Mouse (Mus musculus) right cerebral cortex, postnatal 14 days (tissue): ENCODE results near the gene Cd37.

ENCODE experiments used
- DNase-seq: peaks from one replicate; pipeline ENCODE4 v3.0.0; 2022

Gene Cd37

DNA sequence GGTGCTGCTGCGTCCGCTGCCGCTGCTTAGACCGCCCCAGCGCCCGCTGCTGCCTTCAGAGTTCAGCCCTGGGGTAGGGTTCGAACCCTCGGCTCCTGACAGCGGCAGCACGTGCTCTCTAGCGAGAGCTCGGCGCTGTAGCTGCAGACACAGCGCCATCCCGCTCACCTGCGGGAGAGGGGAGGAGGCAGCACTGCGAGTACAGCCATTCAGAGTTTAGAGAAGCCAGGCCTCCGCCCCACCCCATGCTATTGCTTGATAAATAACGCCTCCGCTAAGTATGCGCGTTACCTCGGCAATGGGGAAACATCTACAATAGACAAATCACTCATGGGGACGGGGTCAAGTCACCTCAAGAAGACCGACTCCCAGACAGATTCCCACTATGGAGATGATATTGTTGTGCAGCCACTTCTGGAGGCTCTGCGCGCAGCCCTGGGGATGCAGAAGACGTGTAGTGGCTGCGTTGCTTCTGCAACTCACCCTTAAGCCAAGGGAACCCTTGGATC, 4.5 kb downstream of the Cd37 start:
- no peak for DNase-seq

- peak; percentile 62 for DNase-seq
Observed at GRCm38 (mm10) chr7:45233580-45234332, 5.2 kb downstream of the Cd37 start.

DNA sequence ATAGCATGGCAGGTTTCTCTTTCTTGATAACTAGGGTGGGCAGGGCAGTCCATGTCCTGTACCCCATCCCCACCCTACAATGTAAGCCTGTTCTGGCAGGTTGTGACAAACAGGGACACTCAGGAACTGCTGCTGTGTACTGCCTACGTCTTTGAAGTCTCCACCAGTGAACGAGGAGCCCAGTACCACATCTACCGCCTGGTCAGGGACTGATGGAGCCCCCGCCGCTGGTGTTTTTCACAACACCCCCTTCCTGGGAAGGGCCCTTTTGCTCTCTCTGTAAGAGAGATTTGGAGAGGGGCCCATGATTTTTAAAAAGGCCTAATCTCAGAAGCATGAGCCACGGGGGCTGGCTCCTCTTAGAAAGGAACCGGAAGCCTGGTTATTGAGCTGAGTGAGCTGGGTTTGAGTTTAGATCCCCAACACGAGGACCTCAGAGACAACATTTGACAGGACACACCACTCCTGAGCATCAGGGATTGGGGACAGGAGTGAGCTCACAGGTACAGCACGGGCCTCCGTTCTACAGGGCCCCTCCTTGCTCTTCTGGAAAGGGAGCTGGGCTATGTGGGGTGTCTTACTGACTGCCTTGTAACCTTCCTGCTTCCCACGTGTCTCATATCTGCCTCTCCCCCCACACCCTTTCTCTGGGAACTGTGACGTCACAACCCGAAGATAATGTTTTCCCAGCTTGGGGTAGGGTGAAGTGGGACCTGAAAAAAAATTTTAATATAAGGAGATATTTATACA, 6.0 kb downstream of the Cd37 start:
- DNase-seq: no peak

DNA sequence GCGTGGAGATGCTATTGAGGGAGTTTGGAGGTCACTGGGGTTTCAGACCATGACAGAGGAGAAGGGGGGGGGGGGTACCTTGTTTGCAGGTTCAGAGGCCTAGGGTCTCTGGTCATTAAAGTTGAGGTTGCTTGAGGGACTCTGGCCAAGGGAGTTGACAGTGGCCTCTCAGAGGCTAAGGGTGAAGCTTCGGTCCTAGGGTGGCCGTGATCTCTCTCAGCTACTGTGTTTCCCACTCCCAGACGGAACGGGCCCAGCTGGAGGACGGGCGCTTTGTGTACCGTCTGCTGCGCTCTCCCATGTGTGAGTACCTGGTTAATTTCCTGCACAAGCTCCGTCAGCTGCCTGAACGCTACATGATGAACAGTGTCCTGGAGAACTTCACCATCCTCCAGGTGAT, 7.0 kb downstream of the Cd37 start:
- no peak for DNase-seq

GRCm38 (mm10) chr7:45231192-45231591, 7.7 kb downstream of the Cd37 start:
- no peak for DNase-seq

DNA sequence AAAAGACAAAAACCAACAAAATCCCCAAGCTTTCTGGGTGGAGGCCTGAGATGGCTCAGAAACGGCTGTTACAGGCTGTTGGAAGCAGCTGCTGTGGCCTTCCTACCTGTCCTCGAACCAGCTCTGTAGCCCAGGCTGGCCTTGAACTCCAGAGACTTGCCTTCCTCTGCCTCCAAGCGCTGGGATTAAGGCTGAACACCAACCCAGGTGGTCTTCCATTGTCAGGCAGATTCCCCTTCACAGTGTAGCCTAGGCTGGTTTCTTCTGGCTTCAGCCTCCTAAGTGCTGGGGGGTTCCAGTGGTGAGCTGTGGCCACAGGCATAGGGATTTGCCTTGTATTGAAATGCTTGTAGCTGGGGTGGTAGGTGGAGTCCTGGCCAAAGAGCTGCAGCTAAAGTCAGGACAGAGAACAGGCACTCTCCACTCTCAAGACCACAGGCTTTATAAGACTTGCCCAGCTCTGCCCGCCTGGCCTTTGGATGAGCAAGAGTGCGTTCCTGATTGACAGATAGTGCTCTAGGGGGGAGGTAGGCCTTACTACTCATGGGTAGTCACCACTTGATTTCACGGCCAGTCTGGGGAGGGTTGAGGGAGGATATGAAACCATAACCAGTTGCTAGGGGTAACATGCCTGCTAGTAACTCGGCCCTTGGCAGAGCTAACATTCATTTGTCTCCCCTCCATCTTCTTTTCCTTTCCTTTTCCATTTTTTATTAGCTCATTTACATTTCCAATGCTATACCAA, 9.3 kb downstream of the Cd37 start:
- DNase-seq: no peak

- DNase-seq: no peak
Observed at GRCm38 (mm10) chr7:45229046-45229445, 9.9 kb downstream of the Cd37 start.

DNA sequence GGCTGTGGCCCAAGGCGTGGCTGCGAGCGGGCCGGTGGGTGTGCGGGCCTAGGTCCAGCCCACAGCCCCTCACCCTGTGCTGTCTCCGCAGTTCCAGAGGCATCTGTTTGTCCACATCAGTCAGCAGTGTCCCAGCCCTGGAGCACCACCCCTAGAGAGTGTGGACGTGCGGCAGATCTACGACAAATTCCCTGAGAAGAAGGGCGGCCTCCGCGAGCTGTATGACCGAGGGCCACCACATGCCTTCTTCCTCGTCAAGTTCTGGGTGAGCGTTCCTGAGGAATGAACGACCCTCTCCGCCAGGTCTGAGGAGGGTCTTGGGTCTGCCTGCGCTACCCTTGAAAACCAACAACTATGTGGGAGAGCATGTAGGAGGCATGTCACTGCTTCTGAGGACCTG, 10.4 kb downstream of the Cd37 start:
- DNase-seq: no peak

- no peak for DNase-seq
Observed at GRCm38 (mm10) chr7:45226421-45226820, 12.5 kb downstream of the Cd37 start.

- no peak for DNase-seq
Observed at GRCm38 (mm10) chr7:45224826-45225225, 14.1 kb downstream of the Cd37 start.

DNA sequence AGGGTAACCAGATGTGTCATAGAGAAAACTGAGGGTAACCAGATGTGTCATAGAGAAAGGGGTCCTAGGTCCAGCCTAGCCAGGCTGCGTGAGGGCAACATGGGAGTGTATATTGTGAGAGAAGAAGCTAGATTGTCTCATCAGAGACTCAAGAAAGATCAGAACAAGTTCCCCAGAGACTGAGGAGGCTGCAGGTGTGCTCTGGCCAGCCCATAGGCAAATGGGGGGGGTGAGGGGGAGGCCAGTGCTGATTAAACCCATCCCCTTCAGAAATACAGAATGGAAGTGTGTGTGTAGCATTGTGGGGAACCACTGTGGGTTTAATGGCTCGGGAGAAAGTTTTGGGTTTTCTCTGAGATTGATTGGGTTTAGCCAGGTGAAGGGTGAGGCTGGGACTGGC, 17.2 kb downstream of the Cd37 start:
- DNase-seq: no peak

DNA sequence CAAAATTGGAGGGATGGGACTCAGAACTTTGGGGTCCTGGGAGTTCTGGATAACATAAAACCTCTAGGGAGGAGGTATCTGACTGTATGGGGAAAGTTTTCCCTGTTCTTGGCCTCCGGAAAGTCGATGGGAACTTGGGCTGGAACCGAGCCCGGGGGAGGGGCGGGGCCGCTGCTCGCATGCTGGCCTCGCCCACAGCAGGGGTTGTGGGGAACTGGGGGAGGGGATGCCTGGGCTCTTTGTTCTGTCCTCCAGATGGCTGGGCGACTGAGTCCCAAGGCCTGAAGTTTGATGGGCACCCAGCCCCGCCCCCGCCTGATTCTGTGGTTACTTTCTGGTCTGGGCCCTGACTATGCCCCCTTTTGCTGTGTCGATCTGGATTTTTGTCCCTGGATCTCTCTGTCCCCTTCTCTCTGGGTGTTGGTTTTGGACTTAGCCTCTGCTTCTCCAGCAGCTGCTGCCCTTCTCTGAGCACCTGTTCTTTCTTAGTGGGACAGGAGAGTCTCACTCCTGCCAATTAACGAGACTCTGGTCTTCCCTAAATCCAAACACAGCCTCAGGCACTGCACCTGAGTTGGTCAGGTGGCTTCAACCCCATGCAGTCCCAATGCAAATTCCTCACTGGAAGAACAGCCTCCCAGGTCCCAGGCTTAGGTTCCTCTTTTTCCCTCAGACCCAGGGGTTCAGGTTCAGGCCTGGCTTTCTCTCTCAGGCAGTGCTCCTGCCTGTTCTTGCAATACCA, 22.3 kb downstream of the Cd37 start:
- no peak for DNase-seq

- DNase-seq: no peak
Observed at GRCm38 (mm10) chr7:45215673-45216441, 23.1 kb downstream of the Cd37 start, which contains the start of gene Tead2. Gene Tead2, plus strand, starts transcription at chr7:45215753.

DNA sequence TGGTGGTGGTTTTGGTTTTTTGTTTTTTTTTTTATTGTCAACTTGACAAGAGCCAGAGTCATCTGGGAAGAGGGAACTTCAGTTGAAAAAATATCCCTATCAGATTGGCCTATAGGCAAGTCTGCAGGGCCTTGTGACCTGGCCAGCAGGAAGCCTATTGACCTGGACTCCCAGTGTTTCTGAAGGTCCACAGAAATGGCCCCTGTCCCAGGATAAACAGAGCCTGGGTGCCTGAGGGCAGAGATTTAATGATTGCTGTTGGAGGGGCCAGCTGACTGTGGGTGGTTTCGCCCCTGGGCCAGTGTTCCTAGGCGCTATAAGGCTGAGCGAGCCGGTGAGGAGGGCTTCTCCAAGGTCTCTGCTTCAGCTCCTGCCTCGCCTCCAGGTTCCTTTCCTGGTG, 25.2 kb downstream of the Cd37 start:
- no peak for DNase-seq

DNA sequence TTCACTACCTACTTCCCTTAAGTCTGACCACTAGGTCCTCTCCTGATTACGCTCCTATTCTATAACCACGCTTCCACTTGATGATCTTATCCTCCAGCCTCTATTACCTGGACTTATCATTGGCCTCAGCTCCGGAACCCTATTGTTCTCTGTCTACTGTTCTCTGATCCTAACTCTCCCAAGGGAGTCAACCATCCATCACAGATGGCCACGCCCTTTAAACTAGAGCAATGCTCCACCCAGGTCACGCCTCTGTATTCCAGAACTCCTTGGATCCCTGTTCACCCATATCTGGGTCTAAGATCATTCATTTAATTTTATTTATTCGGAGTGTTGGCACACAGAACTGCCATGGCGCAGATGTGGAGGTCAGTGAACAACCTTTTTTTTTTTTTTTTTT, 26.6 kb downstream of the Cd37 start:
- DNase-seq: no peak

DNA sequence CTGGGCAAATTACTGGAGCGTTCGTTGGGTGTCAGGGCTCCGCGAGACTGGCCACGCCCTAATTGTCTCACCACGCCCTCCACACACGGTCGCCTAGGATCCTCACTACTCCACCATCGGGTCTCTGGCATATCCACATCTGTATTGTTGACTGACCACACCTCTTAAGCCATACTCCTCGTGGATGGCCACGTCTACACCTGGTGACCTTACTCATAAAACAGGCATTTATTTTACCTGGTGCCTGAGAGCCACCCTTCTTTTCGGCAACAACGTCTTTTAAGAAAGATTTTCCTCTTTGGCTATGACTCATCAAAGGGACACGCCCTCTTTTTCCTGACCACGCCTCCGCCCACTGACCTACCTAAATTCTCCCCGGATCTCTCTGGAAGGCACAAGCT, 27.1 kb downstream of the Cd37 start, which contains the start of gene Dkkl1:
TSS of gene Dkkl1 (minus strand) at position 297 of the 401 bp plus-strand sequence.
- no peak for DNase-seq

GRCm38 (mm10) chr7:45211070-45211469, 27.8 kb downstream of the Cd37 start:
- DNase-seq: no peak

GRCm38 (mm10) chr7:45208260-45208659, 30.7 kb downstream of the Cd37 start:
- no peak for DNase-seq

GRCm38 (mm10) chr7:45204380-45205143, 34.4 kb downstream of the Cd37 start, which contains the start of gene Ccdc155:
Gene Ccdc155, minus strand, starts transcription at chr7:45204892.
- DNase-seq: peak; percentile 95

DNA sequence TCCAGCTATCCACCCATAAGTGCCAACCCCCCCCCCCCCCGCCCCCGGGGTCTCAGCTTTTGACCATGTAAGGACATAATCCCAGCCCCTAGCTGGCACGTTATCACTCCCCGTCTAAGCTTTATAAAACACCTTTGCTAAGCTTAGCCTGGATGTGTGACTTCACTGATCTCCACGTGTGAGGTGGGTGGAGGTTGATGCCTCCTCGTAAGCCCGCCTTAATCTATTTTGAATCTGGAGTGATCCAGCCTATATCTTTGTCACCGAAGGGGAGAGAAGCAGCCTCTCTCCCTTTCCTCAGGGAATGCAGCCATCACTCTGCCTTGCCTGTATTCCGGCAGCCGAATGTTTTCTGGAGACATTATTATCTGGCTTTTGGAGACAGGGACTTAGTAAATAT, 36.3 kb downstream of the Cd37 start:
- DNase-seq: no peak

- DNase-seq: no peak
Observed at GRCm38 (mm10) chr7:45198961-45199360, 40.0 kb downstream of the Cd37 start.
